Mouse (Mus musculus) adrenal gland, adult 8-10 months (tissue): ENCODE data around the gene Neto2. TPM values are rescaled to one million over a fixed set of nuclear protein-coding genes. Genes with fewer than 3 reads are reported as not detected.

ENCODE experiments used
- DNase-seq: peaks from one replicate; pipeline ENCODE4 v3.0.0; 2022
- microRNA-seq, 2 experiments: library from miRNA; unstranded; fragments of <30 nt; microRNA quantifications; one replicate each; pipeline ENCODE4 v1.2.0; 2022
- total RNA-seq, 4 experiments: library from RNA; stranded (reverse); gene quantifications; 2 replicates each; pipeline ENCODE4 v1.2.4; 2022

The Neto2 gene
- total RNA-seq, 4 experiments from 2014 or later, result 4.5 to 6.3 (median 5.6) TPM

DNA sequence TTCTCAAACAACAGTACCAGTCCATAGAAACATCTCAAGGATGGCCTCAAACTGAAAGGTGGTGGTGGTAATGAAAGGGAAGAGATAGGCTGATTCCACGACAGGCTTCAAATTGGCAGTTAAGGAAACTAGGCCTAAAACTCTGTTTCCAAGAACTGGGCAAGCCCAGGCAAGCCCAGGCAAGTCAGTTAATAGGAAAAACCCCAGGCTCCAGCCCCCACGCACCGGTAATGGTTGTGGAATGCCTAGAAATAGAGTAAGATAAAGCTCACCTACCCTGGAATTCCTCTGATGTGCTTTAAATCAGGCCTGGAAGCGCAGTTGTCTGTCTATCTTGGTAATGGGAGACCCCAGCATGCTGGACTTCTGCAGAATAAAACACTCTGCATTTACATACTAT lies 98.0 kb downstream of the Neto2 start:
- no peak for DNase-seq

GRCm38 (mm10) chr8:85601741-85602140 lies 99.0 kb downstream of the Neto2 start:
- no peak for DNase-seq

- no peak for DNase-seq
Measured at GRCm38 (mm10) chr8:85597413-85598191, 103.1 kb downstream of the Neto2 start.

DNA sequence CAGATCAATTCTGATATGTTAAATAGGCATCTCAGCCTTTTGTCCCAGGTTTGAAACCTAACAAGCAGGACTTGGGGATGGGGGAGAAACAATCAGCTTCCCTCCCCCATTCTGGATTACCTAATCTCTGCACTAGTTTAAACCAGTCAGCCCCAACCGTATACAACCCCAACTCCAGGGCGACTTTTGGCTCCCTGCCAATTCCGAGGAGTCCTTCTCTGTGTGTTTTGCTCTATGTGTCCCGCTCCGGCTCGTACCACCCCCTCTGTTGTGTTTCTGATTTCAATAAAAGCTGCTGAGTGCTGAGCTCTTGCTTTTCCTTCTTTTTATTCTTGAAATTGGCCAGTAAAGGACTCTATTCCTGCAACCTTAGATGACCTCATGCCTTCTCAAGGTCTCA lies 105.3 kb downstream of the Neto2 start:
- DNase-seq, result peak; percentile 5

DNA sequence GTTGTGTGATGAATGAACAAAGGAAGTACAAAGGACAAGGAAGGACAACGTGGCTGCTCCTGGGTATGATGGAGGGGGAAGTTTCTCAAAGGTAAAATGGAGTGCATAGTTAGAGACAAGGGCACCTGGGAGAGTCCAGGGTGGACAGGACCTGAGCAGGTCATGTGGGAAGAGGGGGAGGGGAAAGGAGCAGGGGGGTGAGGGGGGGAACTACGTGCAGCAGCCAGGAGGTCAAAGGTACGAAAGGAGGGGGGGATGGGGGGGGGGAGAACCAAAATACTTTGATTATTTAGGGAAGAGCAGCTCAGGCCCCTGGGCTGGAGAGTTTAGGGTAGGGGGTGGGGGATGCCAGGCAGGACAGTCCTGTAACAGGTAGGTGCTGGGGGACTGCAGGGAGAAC lies 105.7 kb downstream of the Neto2 start:
- no peak for DNase-seq

DNA sequence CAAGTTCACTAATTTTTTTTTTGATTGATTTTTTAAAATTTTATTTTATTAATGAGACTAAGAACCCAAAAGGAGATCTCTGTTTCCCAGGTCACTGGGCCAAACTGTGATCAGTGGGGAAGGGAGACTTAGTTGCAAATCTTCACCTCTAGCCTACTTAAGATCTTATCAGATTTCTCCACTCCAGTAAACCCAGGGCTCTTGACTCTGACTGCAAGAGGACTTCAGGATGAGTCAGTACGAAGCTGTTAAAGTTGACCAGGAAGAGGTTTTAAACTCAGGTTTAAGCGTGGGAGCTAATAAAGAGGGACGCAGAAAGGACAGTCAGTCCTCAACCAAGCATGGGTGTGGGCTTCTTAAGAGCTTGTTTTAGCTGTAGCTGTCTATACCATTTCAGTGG lies 107.4 kb downstream of the Neto2 start:
- no peak for DNase-seq

DNA sequence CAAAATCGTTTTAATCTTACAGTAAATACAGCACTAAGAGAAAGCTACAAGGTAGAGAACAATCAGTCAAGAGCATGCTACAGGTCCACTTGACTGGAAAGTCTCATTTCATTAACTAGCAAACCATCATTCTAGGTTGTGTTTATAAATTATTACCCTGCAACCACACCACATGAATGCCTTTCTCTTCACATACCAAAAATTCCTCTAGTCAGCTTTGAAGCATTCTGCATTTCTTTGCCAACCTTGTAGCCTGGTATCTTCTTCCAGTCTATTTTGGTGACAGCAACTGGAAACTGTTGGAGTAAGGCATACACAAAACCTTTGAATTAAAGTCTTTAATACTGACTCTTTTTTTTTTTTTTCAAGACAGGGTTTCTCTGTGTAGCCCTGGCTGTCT lies 109.2 kb downstream of the Neto2 start:
- DNase-seq, result no peak

DNA sequence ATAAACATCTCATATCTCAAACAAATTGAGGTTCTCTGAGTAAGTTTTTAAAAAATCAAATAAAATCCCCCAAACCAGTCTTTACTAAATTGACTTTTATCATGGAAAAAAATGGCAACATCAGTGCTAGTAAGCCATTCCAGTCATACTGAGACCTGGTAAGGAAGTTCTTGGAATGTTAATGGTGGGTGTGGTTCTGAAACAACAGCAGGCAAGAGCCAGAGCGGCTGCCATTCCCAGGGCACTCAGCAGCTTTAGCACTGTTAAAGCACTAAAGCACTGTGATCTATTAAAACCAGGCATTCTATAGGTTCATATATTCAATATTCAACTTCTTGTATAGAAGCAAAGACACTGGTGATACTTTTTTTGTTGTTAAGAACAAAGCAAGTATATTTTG lies 110.5 kb downstream of the Neto2 start:
- DNase-seq, result no peak

- no peak for DNase-seq
Measured at GRCm38 (mm10) chr8:85588596-85588995, 112.1 kb downstream of the Neto2 start.

Small RNAs within 50 kb of the gene (microRNA-seq; reads per million reads assigned to microRNA genes)
- gene Mir8109, result 0 reads per million in 2 experiments

Other genes starting within 250 kb of the Neto2 start
- gene Gpt2, start 208.3 kb downstream of the Neto2 start, total RNA-seq, result 100 to 1,000 TPM in 2 of 4 experiments, 10 to 100 TPM in 2; 68.2 to 344 (median 173) TPM
- 100 to 1,000 TPM; 180 to 205 (median 187) TPM for gene Dnaja2, start 145.6 kb downstream of the Neto2 start, total RNA-seq
- gene Itfg1, start 140.0 kb upstream of the Neto2 start, total RNA-seq, result 10 to 100 TPM; 71.7 to 93.5 (median 84.2) TPM
- 10 to 100 TPM; 68.1 to 84.3 (median 73.9) TPM for gene Phkb, start 140.0 kb upstream of the Neto2 start, total RNA-seq